Mouse (Mus musculus): ENCODE data around the gene Arid1b. TPM values are rescaled to one million over a fixed set of nuclear protein-coding genes. Genes with fewer than 3 reads are reported as not detected.

The Arid1b gene
- total and polyA plus RNA-seq, 3 experiments, result 11.6 to 49.1 (median 32.4) TPM

- Histone ChIP-seq H3K27me3 (ENCODE audit: insufficient read depth, low read length) (no peaks in the 10 kb centered on the region), H3K4me1 (ENCODE audit: insufficient read depth, low read depth, low read length) (peaks cover 5% of the 10 kb centered on the region; the same call in 1 of the 2 replicates), H3K9me3 (replicated peaks) (no peaks in the 10 kb centered on the region), H3K36me3 (replicated peaks) (peaks cover 68% of the 10 kb centered on the region), H3K4me3 (ENCODE audit: low read depth, low read length) (no peak overlapping the region)
- ATAC-seq (ENCODE audit: extremely low read depth, insufficient number of reproducible peaks, low FRiP score, poor library complexity, severe bottlenecking), result no peak
- no peak for DNase-seq (ENCODE audit: low spot score)
- TF ChIP-seq CTCF (IDR thresholded peaks at IDR 0.05; ENCODE audit: low read depth, low read length) (no peak), GATA1 (IDR thresholded peaks at IDR 0.05; ENCODE audit: borderline replicate concordance, low read length) (no peak), POLR2AphosphoS5 (IDR thresholded peaks at IDR 0.05; ENCODE audit: insufficient replicate concordance, low read depth, low read length) (no peak), TAL1 (conservative IDR thresholded peaks at IDR 0.05; ENCODE audit: low read depth, low read length) (no peak), GATA2 (IDR thresholded peaks at IDR 0.05; ENCODE audit: borderline replicate concordance, low read depth, low read length) (no peak)
These were observed 43.1 kb downstream of the Arid1b start for GRCm38 (mm10) chr17:5037199-5037598.

- DNase-seq (ENCODE audit: low spot score) (no peak), ATAC-seq (ENCODE audit: extremely low read depth, insufficient number of reproducible peaks, low FRiP score, poor library complexity, severe bottlenecking) (no peak)
- no peak overlapping the region for H3K4me3 ChIP-seq (ENCODE audit: low read depth, low read length)
- H3K27me3 ChIP-seq (ENCODE audit: insufficient read depth, low read length), result no peaks in the 10 kb centered on the region
- no peaks in the 10 kb centered on the region for H3K9me3 ChIP-seq (replicated peaks)
- H3K4me1 ChIP-seq (ENCODE audit: insufficient read depth, low read depth, low read length), result no peaks in the 10 kb centered on the region
- TF ChIP-seq POLR2AphosphoS5 (IDR thresholded peaks at IDR 0.05; ENCODE audit: insufficient replicate concordance, low read depth, low read length), result no peak
- H3K36me3 ChIP-seq (replicated peaks), result peaks cover 78% of the 10 kb centered on the region
These were observed 45.7 kb downstream of the Arid1b start for GRCm38 (mm10) chr17:5039826-5040225.

GRCm38 (mm10) chr17:5043871-5044270 is 49.7 kb downstream of the Arid1b start:
- peaks cover 67% of the 10 kb centered on the region for H3K36me3 ChIP-seq (replicated peaks)

GRCm38 (mm10) chr17:5045613-5046012 is 51.5 kb downstream of the Arid1b start:
- Histone ChIP-seq H3K4me1 (ENCODE audit: insufficient read depth, low read depth, low read length) (no peaks in the 10 kb centered on the region), H3K9me3 (replicated peaks) (no peaks in the 10 kb centered on the region), H3K4me3 (ENCODE audit: low read depth, low read length) (no peak overlapping the region), H3K36me3 (replicated peaks) (peaks cover 70% of the 10 kb centered on the region), H3K27me3 (ENCODE audit: insufficient read depth, low read length) (no peaks in the 10 kb centered on the region)
- no peak for TF ChIP-seq GATA1 (IDR thresholded peaks at IDR 0.05; ENCODE audit: borderline replicate concordance, low read length)
- no peak for TF ChIP-seq GATA2 (IDR thresholded peaks at IDR 0.05; ENCODE audit: borderline replicate concordance, low read depth, low read length)
- no peak for TF ChIP-seq CTCF (IDR thresholded peaks at IDR 0.05; ENCODE audit: low read depth, low read length)
- DNase-seq (ENCODE audit: low spot score), result no peak
- no peak for ATAC-seq (ENCODE audit: extremely low read depth, insufficient number of reproducible peaks, low FRiP score, poor library complexity, severe bottlenecking)

More at GRCm38 (mm10) chr17:5043871-5044270, 49.7 kb downstream of the Arid1b start:
- H3K4me1 ChIP-seq (ENCODE audit: insufficient read depth, low read depth, low read length), result no peaks in the 10 kb centered on the region
- H3K9me3 ChIP-seq (replicated peaks), result no peaks in the 10 kb centered on the region
- H3K4me3 ChIP-seq (ENCODE audit: low read depth, low read length), result no peak overlapping the region
- DNase-seq (ENCODE audit: low spot score) (no peak), ATAC-seq (ENCODE audit: extremely low read depth, insufficient number of reproducible peaks, low FRiP score, poor library complexity, severe bottlenecking) (no peak)
- no peak for TF ChIP-seq GATA1 (IDR thresholded peaks at IDR 0.05; ENCODE audit: borderline replicate concordance, low read length)
- no peaks in the 10 kb centered on the region for H3K27me3 ChIP-seq (ENCODE audit: insufficient read depth, low read length)

GRCm38 (mm10) chr17:5047373-5047772 is 53.2 kb downstream of the Arid1b start:
- ATAC-seq (ENCODE audit: extremely low read depth, insufficient number of reproducible peaks, low FRiP score, poor library complexity, severe bottlenecking) (no peak), DNase-seq (ENCODE audit: low spot score) (no peak)
- Histone ChIP-seq H3K4me3 (ENCODE audit: low read depth, low read length) (no peak overlapping the region), H3K27me3 (ENCODE audit: insufficient read depth, low read length) (no peaks in the 10 kb centered on the region), H3K9me3 (replicated peaks) (no peaks in the 10 kb centered on the region), H3K36me3 (replicated peaks) (peaks cover 70% of the 10 kb centered on the region), H3K4me1 (ENCODE audit: insufficient read depth, low read depth, low read length) (no peaks in the 10 kb centered on the region; the same call in 1 of the 2 replicates)
- TF ChIP-seq CTCF (IDR thresholded peaks at IDR 0.05; ENCODE audit: low read depth, low read length), result no peak
- TF ChIP-seq TAL1 (conservative IDR thresholded peaks at IDR 0.05; ENCODE audit: low read depth, low read length), result no peak
- TF ChIP-seq GATA1 (IDR thresholded peaks at IDR 0.05; ENCODE audit: borderline replicate concordance, low read length), result no peak
- no peak for TF ChIP-seq POLR2AphosphoS5 (IDR thresholded peaks at IDR 0.05; ENCODE audit: insufficient replicate concordance, low read depth, low read length)
- no peak for TF ChIP-seq GATA2 (IDR thresholded peaks at IDR 0.05; ENCODE audit: borderline replicate concordance, low read depth, low read length)

GRCm38 (mm10) chr17:5050266-5050665 is 56.1 kb downstream of the Arid1b start:
- TF ChIP-seq POLR2AphosphoS5 (IDR thresholded peaks at IDR 0.05; ENCODE audit: insufficient replicate concordance, low read depth, low read length) (no peak), GATA2 (IDR thresholded peaks at IDR 0.05; ENCODE audit: borderline replicate concordance, low read depth, low read length) (no peak), GATA1 (IDR thresholded peaks at IDR 0.05; ENCODE audit: borderline replicate concordance, low read length) (no peak), CTCF (IDR thresholded peaks at IDR 0.05; ENCODE audit: low read depth, low read length) (no peak), TAL1 (conservative IDR thresholded peaks at IDR 0.05; ENCODE audit: low read depth, low read length) (no peak)
- ATAC-seq (ENCODE audit: extremely low read depth, insufficient number of reproducible peaks, low FRiP score, poor library complexity, severe bottlenecking), result no peak
- Histone ChIP-seq H3K4me1 (ENCODE audit: insufficient read depth, low read depth, low read length) (no peaks in the 10 kb centered on the region; the same call in 1 of the 2 replicates), H3K36me3 (replicated peaks) (peaks cover 69% of the 10 kb centered on the region), H3K4me3 (ENCODE audit: low read depth, low read length) (no peak overlapping the region), H3K9me3 (replicated peaks) (no peaks in the 10 kb centered on the region), H3K27me3 (ENCODE audit: insufficient read depth, low read length) (no peaks in the 10 kb centered on the region)
- DNase-seq (ENCODE audit: low spot score), result no peak

- no peaks in the 10 kb centered on the region; the same call in 1 of the 2 replicates for H3K4me1 ChIP-seq (ENCODE audit: insufficient read depth, low read depth, low read length)
- no peak overlapping the region for H3K4me3 ChIP-seq (ENCODE audit: low read depth, low read length)
- ATAC-seq (ENCODE audit: extremely low read depth, insufficient number of reproducible peaks, low FRiP score, poor library complexity, severe bottlenecking) (no peak), DNase-seq (ENCODE audit: low spot score) (no peak)
- no peaks in the 10 kb centered on the region for H3K27me3 ChIP-seq (ENCODE audit: insufficient read depth, low read length)
- peaks cover 72% of the 10 kb centered on the region for H3K36me3 ChIP-seq (replicated peaks)
- no peaks in the 10 kb centered on the region for H3K9me3 ChIP-seq (replicated peaks)
- TF ChIP-seq GATA2 (IDR thresholded peaks at IDR 0.05; ENCODE audit: borderline replicate concordance, low read depth, low read length), result no peak
- TF ChIP-seq POLR2AphosphoS5 (IDR thresholded peaks at IDR 0.05; ENCODE audit: insufficient replicate concordance, low read depth, low read length), result no peak
- no peak for TF ChIP-seq GATA1 (IDR thresholded peaks at IDR 0.05; ENCODE audit: borderline replicate concordance, low read length)
- no peak for TF ChIP-seq TAL1 (conservative IDR thresholded peaks at IDR 0.05; ENCODE audit: low read depth, low read length)
- no peak for TF ChIP-seq CTCF (IDR thresholded peaks at IDR 0.05; ENCODE audit: low read depth, low read length)
These were observed 56.9 kb downstream of the Arid1b start for GRCm38 (mm10) chr17:5050970-5051530.
